12 mouse cellular contexts compared by ENCODE assay signal in the genomic region with DNA sequence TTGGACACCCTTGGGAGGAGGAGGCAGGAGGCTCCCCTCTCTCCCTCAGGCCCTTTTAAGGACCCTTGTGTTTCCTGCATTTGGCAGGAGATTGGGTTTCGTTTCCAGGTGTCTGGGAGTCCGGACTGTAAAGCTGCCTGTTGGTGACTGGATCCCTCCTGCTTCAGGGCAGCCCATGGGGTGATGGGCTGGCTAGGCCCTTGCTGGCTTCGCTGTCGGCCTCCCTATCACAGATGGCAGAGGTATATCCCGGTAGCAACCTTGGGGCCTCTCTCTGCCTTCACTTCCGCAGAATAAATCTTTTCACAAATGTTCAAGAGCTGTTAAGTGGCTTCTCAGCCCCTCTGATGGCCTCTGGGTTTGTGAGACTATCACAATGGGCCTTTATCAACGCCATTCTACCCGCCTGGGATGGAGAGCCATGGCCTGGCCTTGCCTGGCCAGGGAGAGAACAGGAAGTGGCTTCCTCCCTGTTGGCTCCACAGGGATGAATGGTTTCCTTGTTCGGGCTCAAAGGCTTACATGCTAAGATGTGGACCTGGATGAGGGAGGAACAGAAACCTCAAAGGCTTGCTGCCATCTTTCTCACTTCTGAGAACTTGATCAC. TPM values are rescaled to one million over a fixed set of nuclear protein-coding genes. Genes with fewer than 3 reads are reported as not detected.
DNase-seq lines count a peak whose midpoint lies in the region; ATAC-seq and TF ChIP-seq lines count a peak whose summit lies in the region.
"Had no signal": no experiment of that assay in that cellular context is flagged by ENCODE, and none has a peak within 500 bp of the region (broad histone marks: within the 10 kb centered on the region; RNA-seq: fewer than 3 reads in every experiment).

No protein-coding gene starts in this region.

- WGBS in heart, embryonic 15.5 days, result 41% methylated on average over 9 of the region's 9 CpGs
- 47% methylated on average over 9 of the region's 9 CpGs for WGBS in heart, adult 2 months
- 69% methylated on average over 9 of the region's 9 CpGs for WGBS in intestine, embryonic 15.5 days

- no peak overlapping the region for H3K4me3 ChIP-seq in heart, embryonic 15.5 days
- no peak overlapping the region for H3K4me3 ChIP-seq in heart, adult 2 months
- no peak overlapping the region for H3K4me3 ChIP-seq in intestine, embryonic 15.5 days (replicated peaks)
- H3K4me3 ChIP-seq: gastrocnemius, adult 2 months had no signal

- no peak for TF ChIP-seq POLR2A in heart, adult 2 months (IDR thresholded peaks at IDR 0.05; ENCODE audit: insufficient read depth, low read depth, low read length)

- H3K4me2 ChIP-seq in heart, embryonic 15.5 days, result no peak overlapping the region
- no peak overlapping the region for H3K4me2 ChIP-seq in intestine, embryonic 15.5 days (replicated peaks)

- H3K27ac ChIP-seq in heart, embryonic 15.5 days, result peak overlapping the region; percentile 32; the same call in 1 of the 2 replicates
- no peak overlapping the region for H3K27ac ChIP-seq in heart, adult 2 months
- H3K27ac ChIP-seq in intestine, embryonic 15.5 days, result peak overlapping the region; percentile 59
- H3K27ac ChIP-seq: gastrocnemius, adult 2 months had no signal

- no peak; the same call in 1 of the 2 replicates for ATAC-seq in heart, embryonic 15.5 days (replicated peaks; ENCODE audit: insufficient number of reproducible peaks, insufficient read depth, low FRiP score, low read depth)
- 0 out of 2 replicates have a peak, but pooled peaks have one; percentile 40 for ATAC-seq in intestine, embryonic 15.5 days

- no peaks in the 10 kb centered on the region for H3K9me3 ChIP-seq in heart, embryonic 15.5 days (replicated peaks)
- H3K9me3 ChIP-seq in intestine, embryonic 15.5 days, result no peaks in the 10 kb centered on the region

- H3K4me1 ChIP-seq in heart, embryonic 15.5 days (replicated peaks), result peaks cover 10% of the 10 kb centered on the region
- no peaks in the 10 kb centered on the region for H3K4me1 ChIP-seq in heart, adult 2 months (ENCODE audit: control insufficient read depth, insufficient read depth, low read length)
- H3K4me1 ChIP-seq in intestine, embryonic 15.5 days (replicated peaks), result 0 out of 2 replicates have a peak, but pooled peaks cover 6% of the 10 kb centered on the region

- no peak for DNase-seq in heart, adult 2 months
- peak; percentile 19 for DNase-seq in retina, postnatal 1 day
- no peak for DNase-seq in retina, embryonic 14.5 days (ENCODE audit: low spot score)
- DNase-seq in layer of hippocampus, postnatal 36 days, result no peak
- DNase-seq in frontal cortex, postnatal 36 days (ENCODE audit: low spot score in 2 of 2), result no peak
- no peak for DNase-seq in cerebellum, adult 8-10 months
- DNase-seq: gastrocnemius, adult 2 months; kidney, adult 18-20 months; lung, postnatal 4 days had no signal

- intact Hi-C loops in heart, adult 2 months (cut with DNase I), result no loop called here

- no peaks in the 10 kb centered on the region for H3K79me2 ChIP-seq in heart, adult 2 months (replicated peaks; ENCODE audit: control insufficient read depth, insufficient read depth, low read length)

- H3K27me3 ChIP-seq in heart, embryonic 15.5 days, result no peaks in the 10 kb centered on the region
- H3K27me3 ChIP-seq in heart, adult 2 months (ENCODE audit: control insufficient read depth, insufficient read depth, low read length), result no peaks in the 10 kb centered on the region
- no peaks in the 10 kb centered on the region for H3K27me3 ChIP-seq in intestine, embryonic 15.5 days (replicated peaks)
- H3K27me3 ChIP-seq: CH12.LX had no signal

- no peak overlapping the region; the same call in 1 of the 2 replicates for H3K9ac ChIP-seq in heart, embryonic 15.5 days
- no peak overlapping the region for H3K9ac ChIP-seq in heart, adult 2 months (ENCODE audit: low read depth, low read length)
- no peak overlapping the region for H3K9ac ChIP-seq in intestine, embryonic 15.5 days

- TF ChIP-seq EP300 in heart, adult 2 months (IDR thresholded peaks at IDR 0.05; ENCODE audit: insufficient read depth, low read depth, low read length), result no peak

- TF ChIP-seq CTCF in heart, adult 2 months (IDR thresholded peaks at IDR 0.05), result no peak

- peaks cover 36% of the 10 kb centered on the region for H3K36me3 ChIP-seq in heart, embryonic 15.5 days
- no peaks in the 10 kb centered on the region for H3K36me3 ChIP-seq in heart, adult 2 months (ENCODE audit: control insufficient read depth, insufficient read depth, low read length)
- H3K36me3 ChIP-seq in intestine, embryonic 15.5 days, result peaks cover 23% of the 10 kb centered on the region

RNA-seq across cellular contexts. Expression of a gene that starts 15.3 kb away (rescaled TPM):
- 237 and 293 TPM in 2 replicates for polyA plus RNA-seq in heart, embryonic 15.5 days (2015; fragmentation: Nextera tagmentation; extraction: Ambion mirVana)
- total RNA-seq in heart, adult 2 months (2021), result 100 to 1,000 TPM; 358 to 383 TPM
- 281 and 456 TPM in 2 replicates for polyA plus RNA-seq in heart, adult 2 months (2012; rRNA removed)
- 305 and 328 TPM in 2 replicates for polyA plus RNA-seq in intestine, embryonic 15.5 days (2015; fragmentation: Nextera tagmentation; extraction: Ambion mirVana)
- total RNA-seq in layer of hippocampus, postnatal 36 days (2021), result 100 to 1,000 TPM; 105 to 106 TPM

RNA-seq across cellular contexts. Expression of a gene that starts 30.4 kb away (rescaled TPM):
- 12.9 and 14.3 TPM in 2 replicates for polyA plus RNA-seq in heart, embryonic 15.5 days (2015; fragmentation: Nextera tagmentation; extraction: Ambion mirVana)
- total RNA-seq in heart, adult 2 months (2021), result 10 to 100 TPM; 47.6 to 54.4 TPM
- polyA plus RNA-seq in heart, adult 2 months (2012; rRNA removed), result 16.1 and 22.3 TPM in 2 replicates
- 18.0 and 18.4 TPM in 2 replicates for polyA plus RNA-seq in intestine, embryonic 15.5 days (2015; fragmentation: Nextera tagmentation; extraction: Ambion mirVana)
- 10 to 100 TPM; 47.9 to 54.6 TPM for total RNA-seq in layer of hippocampus, postnatal 36 days (2021)

RNA-seq across cellular contexts. Expression of a gene that starts 41.3 kb away (rescaled TPM):
- 0.71 TPM in 2 replicates for polyA plus RNA-seq in heart, embryonic 15.5 days (2015; fragmentation: Nextera tagmentation; extraction: Ambion mirVana)
- under 1 TPM; 0.26 to 0.30 TPM for total RNA-seq in heart, adult 2 months (2021)
- 0.06 and 0.15 TPM in 2 replicates for polyA plus RNA-seq in heart, adult 2 months (2012; rRNA removed)
- polyA plus RNA-seq in intestine, embryonic 15.5 days (2015; fragmentation: Nextera tagmentation; extraction: Ambion mirVana), result 0.77 and 0.96 TPM in 2 replicates
- total RNA-seq in layer of hippocampus, postnatal 36 days (2021), result 1 to 10 TPM; 1.5 to 1.9 TPM
